Mouse (Mus musculus): ENCODE results near the gene Elmsan1. TPM values are rescaled to one million over a fixed set of nuclear protein-coding genes. Genes with fewer than 3 reads are reported as not detected.
"Not testable (repeated sequence)": the region's sequence is repeated elsewhere in the genome, so short reads cannot be mapped to it uniquely, and the experiment has no call there.

The Elmsan1 gene
- polyA plus RNA-seq, 1 experiment from 2014 or later: 7.8 TPM

- no peak overlapping the region for H3K4me3 ChIP-seq (replicated peaks)
- H3K4me1 ChIP-seq: peaks cover 9% of the 10 kb centered on the region
- H3K27ac ChIP-seq: no peak overlapping the region
- no peak for ATAC-seq (ENCODE audit: low FRiP score)
- H3K36me3 ChIP-seq (replicated peaks): no peaks in the 10 kb centered on the region
- no peak overlapping the region for H3K9ac ChIP-seq
- no peaks in the 10 kb centered on the region for H3K27me3 ChIP-seq
- H3K9me3 ChIP-seq: no peaks in the 10 kb centered on the region
- WGBS: 94% methylated on average over 5 of the region's 5 CpGs
- H3K4me2 ChIP-seq: no peak overlapping the region
Measured at GRCm38 (mm10) chr12:84119584-84119983, 99.1 kb downstream of the Elmsan1 start.

- peak within 1 kb of the TSS; percentile 70 for H3K27ac ChIP-seq
- peaks cover 10% of the 10 kb centered on the region for H3K4me1 ChIP-seq
- peak within 1 kb of the TSS; percentile 78 for H3K4me3 ChIP-seq (replicated peaks)
- ATAC-seq (ENCODE audit: low FRiP score): peak; percentile 96
- peak within 1 kb of the TSS; percentile 85 for H3K9ac ChIP-seq
- H3K4me2 ChIP-seq: peak within 1 kb of the TSS; percentile 76
- no peaks in the 10 kb centered on the region for H3K9me3 ChIP-seq
- 3% methylated on average over 30 of the region's 35 CpGs for WGBS
- H3K36me3 ChIP-seq (replicated peaks): no peaks in the 10 kb centered on the region
- no peaks in the 10 kb centered on the region for H3K27me3 ChIP-seq
Measured at GRCm38 (mm10) chr12:84114153-84114994, 104.3 kb downstream of the Elmsan1 start, which contains the start of gene Dnal1. Gene Dnal1 (plus strand): TSS chr12:84114366.

- H3K4me2 ChIP-seq: peak overlapping the region; percentile 76
- no peak overlapping the region for H3K27ac ChIP-seq
- 0 out of 2 replicates have a peak overlapping the region, but pooled peaks have one; percentile 85 for H3K9ac ChIP-seq
- peaks cover 10% of the 10 kb centered on the region for H3K4me1 ChIP-seq
- no peak for ATAC-seq (ENCODE audit: low FRiP score)
- no peaks in the 10 kb centered on the region for H3K27me3 ChIP-seq
- H3K36me3 ChIP-seq (replicated peaks): no peaks in the 10 kb centered on the region
- no peaks in the 10 kb centered on the region for H3K9me3 ChIP-seq
- H3K4me3 ChIP-seq (replicated peaks): peak overlapping the region; percentile 78
- WGBS: 54% methylated on average over 6 of the region's 6 CpGs
Measured at GRCm38 (mm10) chr12:84113676-84114075, 105.0 kb downstream of the Elmsan1 start.

GRCm38 (mm10) chr12:84110814-84111213, 107.9 kb downstream of the Elmsan1 start:
- H3K4me2 ChIP-seq: no peak overlapping the region
- no peak overlapping the region for H3K27ac ChIP-seq
- H3K9ac ChIP-seq: no peak overlapping the region
- no peak overlapping the region for H3K4me3 ChIP-seq (replicated peaks)
- ATAC-seq (ENCODE audit: low FRiP score): no peak
- no peaks in the 10 kb centered on the region for H3K27me3 ChIP-seq
- H3K9me3 ChIP-seq: no peaks in the 10 kb centered on the region
- WGBS: 96% methylated on average over 4 of the region's 4 CpGs
- no peaks in the 10 kb centered on the region for H3K36me3 ChIP-seq (replicated peaks)
- peaks cover 10% of the 10 kb centered on the region for H3K4me1 ChIP-seq

- Histone ChIP-seq H3K9ac (no peak overlapping the region), H3K9me3 (no peaks in the 10 kb centered on the region), H3K4me2 (no peak overlapping the region), H3K27me3 (no peaks in the 10 kb centered on the region), H3K4me1 (peaks cover 4% of the 10 kb centered on the region), H3K27ac (no peak overlapping the region), H3K36me3 (replicated peaks) (no peaks in the 10 kb centered on the region), H3K4me3 (replicated peaks) (no peak overlapping the region)
- WGBS: 74% methylated on average over 1 of the region's 1 CpGs
- ATAC-seq (ENCODE audit: low FRiP score): no peak
Measured at GRCm38 (mm10) chr12:84109924-84110323, 108.8 kb downstream of the Elmsan1 start.

- no peak for ATAC-seq (ENCODE audit: low FRiP score)
- no peak overlapping the region for H3K27ac ChIP-seq
- H3K27me3 ChIP-seq: no peaks in the 10 kb centered on the region
- no peak overlapping the region for H3K9ac ChIP-seq
- 74% methylated on average over 1 of the region's 1 CpGs for WGBS
- H3K9me3 ChIP-seq: no peaks in the 10 kb centered on the region
- H3K36me3 ChIP-seq (replicated peaks): no peaks in the 10 kb centered on the region
- H3K4me1 ChIP-seq: no peaks in the 10 kb centered on the region
- H3K4me3 ChIP-seq (replicated peaks): no peak overlapping the region
- no peak overlapping the region for H3K4me2 ChIP-seq
Measured at GRCm38 (mm10) chr12:84107692-84108091, 111.0 kb downstream of the Elmsan1 start.

- H3K4me3 ChIP-seq (replicated peaks): no peak overlapping the region
- WGBS: 89% methylated on average over 3 of the region's 3 CpGs
- H3K27ac ChIP-seq: no peak overlapping the region
- no peak for ATAC-seq (ENCODE audit: low FRiP score)
- no peaks in the 10 kb centered on the region for H3K36me3 ChIP-seq (replicated peaks)
- H3K27me3 ChIP-seq: no peaks in the 10 kb centered on the region
- no peak overlapping the region for H3K9ac ChIP-seq
- no peaks in the 10 kb centered on the region for H3K9me3 ChIP-seq
- no peak overlapping the region for H3K4me2 ChIP-seq
- no peaks in the 10 kb centered on the region for H3K4me1 ChIP-seq
Measured at GRCm38 (mm10) chr12:84107012-84107411, 111.7 kb downstream of the Elmsan1 start.

- no peaks in the 10 kb centered on the region for H3K9me3 ChIP-seq
- H3K27ac ChIP-seq: no peak overlapping the region
- no peaks in the 10 kb centered on the region for H3K36me3 ChIP-seq (replicated peaks)
- H3K4me1 ChIP-seq: no peaks in the 10 kb centered on the region
- no peak for ATAC-seq (ENCODE audit: low FRiP score)
- peak overlapping the region; percentile 79 for H3K4me2 ChIP-seq
- H3K27me3 ChIP-seq: no peaks in the 10 kb centered on the region
- 58% methylated on average over 2 of the region's 2 CpGs for WGBS
- no peak overlapping the region for H3K9ac ChIP-seq
- H3K4me3 ChIP-seq (replicated peaks): peak overlapping the region; percentile 54
Measured at GRCm38 (mm10) chr12:84101493-84101845, 117.2 kb downstream of the Elmsan1 start.

GRCm38 (mm10) chr12:84100604-84101492, 117.8 kb downstream of the Elmsan1 start, which contains the start of gene Acot6:
Gene Acot6 (plus strand): TSS chr12:84100654.
- H3K36me3 ChIP-seq (replicated peaks); H3K9me3 ChIP-seq; H3K4me1 ChIP-seq; H3K27me3 ChIP-seq; H3K27ac ChIP-seq: not testable (repeated sequence)
- peak; percentile 69; the same call in 1 of the 2 replicates for ATAC-seq (ENCODE audit: low FRiP score)
- Histone ChIP-seq H3K9ac (peak within 1 kb of the TSS; percentile 66), H3K4me3 (replicated peaks) (peak within 1 kb of the TSS; percentile 54), H3K4me2 (peak within 1 kb of the TSS; percentile 79)
- WGBS: under 1% methylated on average over 75 of the region's 80 CpGs

- no peak overlapping the region for H3K4me3 ChIP-seq (replicated peaks)
- 46% methylated on average over 1 of the region's 1 CpGs for WGBS
- ATAC-seq (ENCODE audit: low FRiP score): no peak
- no peaks in the 10 kb centered on the region for H3K4me1 ChIP-seq
- no peaks in the 10 kb centered on the region for H3K27me3 ChIP-seq
- H3K4me2 ChIP-seq: peak overlapping the region; percentile 79
- H3K9ac ChIP-seq: no peak overlapping the region
- H3K9me3 ChIP-seq: 0 out of 2 replicates have a peak, but pooled peaks cover 3% of the 10 kb centered on the region
- no peaks in the 10 kb centered on the region for H3K36me3 ChIP-seq (replicated peaks)
- no peak overlapping the region for H3K27ac ChIP-seq
Measured at GRCm38 (mm10) chr12:84100071-84100470, 118.6 kb downstream of the Elmsan1 start.

- H3K4me3 ChIP-seq (replicated peaks): no peak overlapping the region
- no peak overlapping the region for H3K9ac ChIP-seq
- H3K27ac ChIP-seq: no peak overlapping the region
- WGBS: 97% methylated on average over 2 of the region's 2 CpGs
- H3K4me1 ChIP-seq: no peaks in the 10 kb centered on the region
- ATAC-seq (ENCODE audit: low FRiP score): no peak
- 0 out of 2 replicates have a peak, but pooled peaks cover 3% of the 10 kb centered on the region for H3K9me3 ChIP-seq
- no peak overlapping the region for H3K4me2 ChIP-seq
- H3K27me3 ChIP-seq: no peaks in the 10 kb centered on the region
- no peaks in the 10 kb centered on the region for H3K36me3 ChIP-seq (replicated peaks)
Measured at GRCm38 (mm10) chr12:84099605-84100004, 119.1 kb downstream of the Elmsan1 start.
